Mouse (Mus musculus) G1E (cell line): ENCODE measurements at regions not wholly inside any gene's neighbourhood (a gene's known extent, or its start where the extent isn't known, plus 50 kb on each side); places are given as distances from the start of the nearest gene placed in this dataset.
A peak's percentile ranks its signal among the peaks of the same experiment; 100 is the strongest.

Experiments used
- ATAC-seq: 2 replicates; pipeline ENCODE4 v1.8.0; 2016; ENCODE audit warnings: mild to moderate bottlenecking; ENCODE audit not compliant: insufficient number of reproducible peaks, poor library complexity, low FRiP score, severe bottlenecking; ENCODE audit errors: extremely low read depth
- DNase-seq: peaks from one replicate; pipeline ENCODE4 v3.0.0; 2012; ENCODE audit warnings: low spot score
- H3K27me3 ChIP-seq: 2 replicates; pipeline ENCODE4 v1.6.1; 2012; ENCODE audit warnings: mild to moderate bottlenecking, low read length, inconsistent platforms; ENCODE audit not compliant: insufficient read depth
- H3K36me3 ChIP-seq: replicated peaks from 2 replicates; pipeline ENCODE3; 2012; ENCODE audit warnings: mild to moderate bottlenecking, inconsistent platforms
- H3K4me1 ChIP-seq: 2 replicates; pipeline ENCODE4 v1.6.1; 2012; ENCODE audit warnings: low read depth, low read length, inconsistent platforms, mixed read lengths; ENCODE audit not compliant: insufficient read depth
- H3K4me3 ChIP-seq: 2 replicates; pipeline ENCODE4 v1.5.1; 2012; ENCODE audit warnings: low read depth, mild to moderate bottlenecking, inconsistent platforms, low read length, moderate library complexity, mixed read lengths
- H3K9me3 ChIP-seq: replicated peaks from 2 replicates; pipeline ENCODE4 v1.6.1; 2012; ENCODE audit warnings: inconsistent platforms
- CTCF ChIP-seq: IDR thresholded peaks from 2 replicates; pipeline ENCODE4 v1.5.1; 2012; ENCODE audit warnings: low read depth, low read length, inconsistent platforms, mixed read lengths
- GATA1 ChIP-seq: IDR thresholded peaks from 2 replicates; pipeline ENCODE4 v1.6.1; 2012; ENCODE audit warnings: borderline replicate concordance, low read length, inconsistent platforms, mixed read lengths
- GATA2 ChIP-seq: IDR thresholded peaks from 2 replicates; pipeline ENCODE4 v1.6.1; 2012; ENCODE audit warnings: low read depth, low read length, inconsistent platforms, borderline replicate concordance
- POLR2AphosphoS5 ChIP-seq: IDR thresholded peaks from 2 replicates; pipeline ENCODE4 v1.6.1; 2012; ENCODE audit warnings: low read depth, low read length, inconsistent platforms; ENCODE audit not compliant: insufficient replicate concordance
- TAL1 ChIP-seq: conservative IDR thresholded peaks from 2 replicates; pipeline ENCODE4 v1.6.1; 2012; ENCODE audit warnings: low read depth, low read length, inconsistent platforms, mixed read lengths

GRCm38 (mm10) chr4:135029723-135030122 lies 90.7 kb upstream of the Runx3 start:
- H3K9me3 ChIP-seq, result no peaks in the 10 kb centered on the region
- H3K36me3 ChIP-seq, result no peaks in the 10 kb centered on the region
- peaks cover 66% of the 10 kb centered on the region for H3K27me3 ChIP-seq
- ATAC-seq (no peak), DNase-seq (no peak)
- no peak overlapping the region for H3K4me3 ChIP-seq
- TF ChIP-seq POLR2AphosphoS5 (no peak), GATA2 (no peak)
- no peaks in the 10 kb centered on the region for H3K4me1 ChIP-seq

GRCm38 (mm10) chr4:135032461-135032860 lies 88.0 kb upstream of the Runx3 start:
- H3K4me3 ChIP-seq, result no peak overlapping the region
- peaks cover 58% of the 10 kb centered on the region for H3K27me3 ChIP-seq
- no peak for ATAC-seq
- H3K36me3 ChIP-seq, result no peaks in the 10 kb centered on the region
- no peaks in the 10 kb centered on the region for H3K4me1 ChIP-seq
- DNase-seq, result no peak
- no peak for TF ChIP-seq TAL1
- H3K9me3 ChIP-seq, result no peaks in the 10 kb centered on the region

- H3K4me1 ChIP-seq, result no peaks in the 10 kb centered on the region
- no peak overlapping the region for H3K4me3 ChIP-seq
- ATAC-seq (no peak), DNase-seq (no peak)
- H3K9me3 ChIP-seq, result no peaks in the 10 kb centered on the region
- no peaks in the 10 kb centered on the region for H3K36me3 ChIP-seq
- no peak for TF ChIP-seq POLR2AphosphoS5
- TF ChIP-seq GATA2, result no peak
- TF ChIP-seq GATA1, result no peak
- no peak for TF ChIP-seq CTCF
- no peak for TF ChIP-seq TAL1
- H3K27me3 ChIP-seq, result peaks cover 52% of the 10 kb centered on the region
Measured at GRCm38 (mm10) chr4:135033302-135033701, 87.2 kb upstream of the Runx3 start.

- Histone ChIP-seq H3K9me3 (no peaks in the 10 kb centered on the region), H3K36me3 (no peaks in the 10 kb centered on the region), H3K4me1 (no peaks in the 10 kb centered on the region), H3K27me3 (peaks cover 54% of the 10 kb centered on the region), H3K4me3 (no peak overlapping the region)
- DNase-seq (peak; percentile 26), ATAC-seq (no peak)
- peak; percentile 92 for TF ChIP-seq CTCF
- TF ChIP-seq TAL1, result no peak
Measured at GRCm38 (mm10) chr4:135034406-135034805, 86.0 kb upstream of the Runx3 start.

- Histone ChIP-seq H3K4me3 (no peak overlapping the region), H3K36me3 (no peaks in the 10 kb centered on the region), H3K9me3 (no peaks in the 10 kb centered on the region), H3K27me3 (peaks cover 50% of the 10 kb centered on the region), H3K4me1 (no peaks in the 10 kb centered on the region)
- TF ChIP-seq CTCF (no peak), GATA2 (no peak), GATA1 (no peak), TAL1 (no peak), POLR2AphosphoS5 (no peak)
- DNase-seq, result no peak
- ATAC-seq, result no peak
Measured at GRCm38 (mm10) chr4:135036764-135037163, 83.7 kb upstream of the Runx3 start.

- no peak for ATAC-seq
Measured at GRCm38 (mm10) chr4:135039234-135039633, 81.2 kb upstream of the Runx3 start.

GRCm38 (mm10) chr4:135041921-135042320 lies 78.5 kb upstream of the Runx3 start:
- DNase-seq (no peak), ATAC-seq (no peak)
- Histone ChIP-seq H3K9me3 (no peaks in the 10 kb centered on the region), H3K36me3 (no peaks in the 10 kb centered on the region), H3K4me3 (no peak overlapping the region), H3K4me1 (peaks cover 8% of the 10 kb centered on the region), H3K27me3 (peaks cover 47% of the 10 kb centered on the region)
- no peak for TF ChIP-seq GATA2
- no peak for TF ChIP-seq TAL1
- no peak for TF ChIP-seq GATA1
- TF ChIP-seq POLR2AphosphoS5, result no peak
- no peak for TF ChIP-seq CTCF

More at GRCm38 (mm10) chr4:135039234-135039633, 81.2 kb upstream of the Runx3 start:
- Histone ChIP-seq H3K27me3 (peaks cover 50% of the 10 kb centered on the region), H3K4me3 (no peak overlapping the region), H3K36me3 (no peaks in the 10 kb centered on the region), H3K9me3 (no peaks in the 10 kb centered on the region), H3K4me1 (no peaks in the 10 kb centered on the region)
- no peak for TF ChIP-seq GATA1
- TF ChIP-seq TAL1, result no peak
- TF ChIP-seq POLR2AphosphoS5, result no peak
- no peak for TF ChIP-seq CTCF
- TF ChIP-seq GATA2, result no peak
- peak; percentile 19 for DNase-seq
